Mouse (Mus musculus) cortical plate, adult 2 months (tissue): ENCODE results near the gene Cfap299. TPM values are rescaled to one million over a fixed set of nuclear protein-coding genes. Genes with fewer than 3 reads are reported as not detected.

ENCODE experiments used
- H3K27ac ChIP-seq: fragments of 200-500 bp; 2 replicates; pipeline ENCODE4 v1.5.1; 2012; ENCODE audit warnings: low read length, control low read depth, inconsistent platforms; ENCODE audit not compliant: insufficient read depth
- H3K4me1 ChIP-seq: fragments of 200-500 bp; 2 replicates; pipeline ENCODE4 v1.6.1; 2011; ENCODE audit warnings: low read length; ENCODE audit not compliant: control insufficient read depth, insufficient read depth
- H3K4me3 ChIP-seq: fragments of 200-500 bp; 2 replicates; pipeline ENCODE4 v1.5.1; 2011; ENCODE audit warnings: mild to moderate bottlenecking, low read length, control low read depth; ENCODE audit not compliant: insufficient read depth
- CTCF ChIP-seq: fragments of 200-500 bp; IDR thresholded peaks from 2 replicates; pipeline ENCODE4 v1.5.1; 2011; ENCODE audit warnings: mild to moderate bottlenecking, control low read depth, low read length; ENCODE audit not compliant: insufficient read depth; ENCODE audit errors: extremely low read depth
- POLR2A ChIP-seq: fragments of 200-500 bp; IDR thresholded peaks from 2 replicates; pipeline ENCODE4 v1.6.1; 2011; ENCODE audit warnings: mild to moderate bottlenecking, low read length, control low read depth; ENCODE audit not compliant: insufficient read depth; ENCODE audit errors: extremely low read depth
- polyA plus RNA-seq: library from polyadenylated mRNA; depleted of rRNA; stranded (reverse); fragments of >200 nt; gene quantifications from 2 replicates; pipeline ENCODE4 v1.2.3, GENCODE M21; 2012; rRNA removed

Cfap299 gene
- polyA plus RNA-seq, result 0.69 and 0.70 TPM in 2 replicates

DNA sequence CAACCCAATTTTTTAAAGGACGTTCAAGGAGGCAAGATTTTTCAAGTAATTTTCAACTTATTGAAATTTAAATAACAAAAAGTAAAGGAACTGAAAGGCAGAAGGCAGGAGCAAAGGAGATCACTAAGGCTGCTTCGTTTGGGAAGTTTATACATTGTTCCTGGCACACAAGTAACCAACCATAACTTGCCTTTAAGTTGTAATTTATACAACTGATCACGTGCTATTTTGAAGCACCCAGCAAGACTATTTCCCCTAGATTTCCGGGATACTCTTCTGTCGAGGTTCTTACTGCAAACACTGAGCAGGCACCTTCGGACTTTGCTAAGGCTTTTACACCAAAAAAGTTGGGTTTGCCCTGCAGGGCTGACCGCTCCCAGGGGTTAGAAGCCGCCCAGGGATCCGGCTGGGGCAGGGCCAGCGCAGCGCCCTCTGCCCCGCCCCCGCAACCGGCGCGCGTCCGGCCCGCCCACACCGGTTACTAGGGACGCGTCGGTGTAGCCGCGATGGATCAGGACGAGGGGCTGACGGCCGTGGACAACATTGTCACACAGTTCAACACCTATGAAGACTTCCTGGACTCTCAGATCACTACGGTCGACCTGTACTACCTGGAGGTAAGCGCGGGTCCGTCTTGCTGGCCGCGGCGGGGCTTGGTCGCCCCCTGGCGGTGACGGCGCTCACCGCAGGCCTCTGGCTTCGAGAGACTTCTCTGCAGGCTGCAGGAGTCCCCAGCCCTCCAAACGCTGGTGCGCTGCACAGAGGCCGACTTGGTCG, at the start of gene Cfap299:
Cfap299 (plus strand) TSS at position 457 of the 777 bp plus-strand sequence.
- peak; percentile 72 for TF ChIP-seq CTCF
- no peak for TF ChIP-seq POLR2A
- H3K27ac ChIP-seq, result no peak within 1 kb of the TSS
- peak within 1 kb of the TSS; percentile 50 for H3K4me3 ChIP-seq
- no peaks in the 10 kb centered on the region for H3K4me1 ChIP-seq

DNA sequence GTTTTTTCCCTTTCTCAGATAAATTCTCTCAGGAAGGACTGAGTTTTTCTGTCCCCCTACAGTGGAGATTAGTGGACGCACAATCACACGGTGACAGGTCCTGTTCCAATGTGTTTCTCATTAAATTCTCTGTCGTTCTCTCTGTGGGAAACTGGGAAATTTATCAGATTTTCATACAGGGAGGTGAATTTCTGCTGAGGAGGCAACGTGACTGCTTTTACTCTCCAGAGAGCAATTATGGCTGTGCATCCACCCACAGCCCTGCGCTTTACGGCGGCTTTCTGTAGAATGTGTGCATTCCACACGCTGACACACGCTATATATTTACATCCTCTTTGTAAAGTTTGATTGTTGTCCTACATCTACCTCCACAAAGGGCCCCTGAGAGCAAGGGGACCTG, 47.1 kb upstream of the Cfap299 start:
- Histone ChIP-seq H3K27ac (no peak overlapping the region), H3K4me1 (no peaks in the 10 kb centered on the region), H3K4me3 (no peak overlapping the region)
- TF ChIP-seq POLR2A, result no peak

DNA sequence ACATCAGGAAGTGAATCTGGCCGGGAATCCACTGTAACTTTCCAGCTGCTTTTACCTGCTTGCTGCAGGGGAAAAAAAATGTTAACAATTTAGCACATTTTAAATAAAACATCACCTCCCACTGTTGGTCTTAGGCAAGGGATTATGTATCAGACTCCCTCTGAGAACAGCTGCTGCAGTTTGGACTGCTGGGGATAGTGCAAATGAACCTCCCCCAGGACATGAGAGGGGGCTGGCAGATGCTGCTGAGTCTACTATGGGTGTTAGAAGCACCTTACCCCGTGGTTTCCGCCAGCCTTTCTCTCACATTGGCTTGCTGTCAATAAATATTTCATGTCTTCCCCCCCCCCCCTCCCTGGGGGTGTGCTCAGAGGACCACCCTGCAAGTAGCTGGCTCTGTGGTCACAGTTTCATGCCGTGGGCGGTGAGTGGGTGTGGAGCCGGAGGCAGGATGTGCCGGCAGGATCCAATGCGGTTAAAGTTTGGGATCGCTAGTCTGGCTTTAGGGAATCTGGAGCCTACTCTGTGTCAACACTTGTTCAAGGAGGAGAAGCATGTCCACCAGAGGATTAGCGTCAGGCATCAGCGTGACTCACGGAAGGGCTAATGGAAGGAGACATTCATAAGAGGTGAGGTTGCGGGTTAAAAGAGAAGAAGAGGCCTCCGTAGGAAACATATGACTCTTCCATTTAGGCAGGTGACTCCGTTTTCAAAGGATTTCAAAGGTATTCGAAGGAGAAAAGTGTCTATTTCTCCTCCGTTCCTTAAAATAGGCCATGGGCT, 45.2 kb upstream of the Cfap299 start:
- no peaks in the 10 kb centered on the region for H3K4me1 ChIP-seq
- H3K4me3 ChIP-seq, result no peak overlapping the region
- H3K27ac ChIP-seq, result no peak overlapping the region
- TF ChIP-seq POLR2A (no peak), CTCF (no peak)

DNA sequence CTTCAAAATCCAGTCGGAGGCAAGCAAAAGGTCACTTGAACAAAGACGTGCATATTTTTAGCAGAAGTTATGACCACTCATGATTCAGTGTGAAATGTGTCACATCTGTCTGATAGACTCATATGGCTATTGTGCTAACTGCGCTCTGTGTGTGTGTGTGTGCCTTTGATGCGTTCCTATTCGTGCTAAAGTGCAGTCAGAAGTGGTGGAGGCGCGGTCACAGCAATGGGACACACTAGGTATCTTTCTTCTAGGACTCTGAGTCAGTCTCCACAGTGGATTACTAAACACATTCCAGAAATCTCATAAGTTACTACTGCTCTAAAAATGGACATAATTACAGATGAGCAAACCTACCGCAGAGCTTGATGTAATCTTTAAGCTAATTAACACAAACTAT, 38.5 kb upstream of the Cfap299 start:
- TF ChIP-seq CTCF, result no peak
- TF ChIP-seq POLR2A, result no peak

DNA sequence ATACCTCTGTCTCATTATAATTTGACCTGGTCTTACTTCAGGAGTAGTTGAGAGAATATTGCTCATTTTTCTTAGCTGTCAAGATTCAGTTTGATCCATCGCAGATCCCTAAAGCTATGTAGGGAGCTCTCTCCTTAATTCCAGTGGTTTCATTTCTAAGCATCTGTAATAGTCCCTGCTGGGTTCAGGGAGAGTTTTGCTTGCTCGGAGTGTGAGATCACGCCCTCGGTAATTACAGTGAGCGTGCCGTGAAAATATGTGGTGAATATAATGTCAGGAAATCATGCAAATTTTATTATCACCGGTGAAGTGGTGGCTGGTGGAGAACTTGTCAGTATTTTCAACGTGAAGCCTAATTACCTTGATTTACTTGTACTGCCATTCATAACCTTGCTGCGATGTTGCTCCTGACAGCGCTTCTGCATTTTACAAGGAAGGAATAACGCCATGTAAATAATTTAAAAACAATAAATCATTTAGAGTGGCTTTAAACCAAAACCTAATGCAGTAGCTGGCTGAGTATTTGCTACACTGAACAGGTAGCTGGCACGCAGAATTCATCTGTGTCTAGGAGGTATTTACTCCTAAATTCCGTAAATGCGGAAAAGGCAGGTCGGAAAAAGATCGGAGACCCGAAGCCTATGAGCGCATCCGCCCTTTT, 36.6 kb upstream of the Cfap299 start:
- Histone ChIP-seq H3K4me3 (no peak overlapping the region), H3K27ac (no peak overlapping the region), H3K4me1 (no peaks in the 10 kb centered on the region)
- no peak for TF ChIP-seq POLR2A
- TF ChIP-seq CTCF, result no peak

More for the DNA sequence above, 38.5 kb upstream of the Cfap299 start:
- no peak overlapping the region for H3K4me3 ChIP-seq
- no peak overlapping the region for H3K27ac ChIP-seq
- H3K4me1 ChIP-seq, result no peaks in the 10 kb centered on the region

DNA sequence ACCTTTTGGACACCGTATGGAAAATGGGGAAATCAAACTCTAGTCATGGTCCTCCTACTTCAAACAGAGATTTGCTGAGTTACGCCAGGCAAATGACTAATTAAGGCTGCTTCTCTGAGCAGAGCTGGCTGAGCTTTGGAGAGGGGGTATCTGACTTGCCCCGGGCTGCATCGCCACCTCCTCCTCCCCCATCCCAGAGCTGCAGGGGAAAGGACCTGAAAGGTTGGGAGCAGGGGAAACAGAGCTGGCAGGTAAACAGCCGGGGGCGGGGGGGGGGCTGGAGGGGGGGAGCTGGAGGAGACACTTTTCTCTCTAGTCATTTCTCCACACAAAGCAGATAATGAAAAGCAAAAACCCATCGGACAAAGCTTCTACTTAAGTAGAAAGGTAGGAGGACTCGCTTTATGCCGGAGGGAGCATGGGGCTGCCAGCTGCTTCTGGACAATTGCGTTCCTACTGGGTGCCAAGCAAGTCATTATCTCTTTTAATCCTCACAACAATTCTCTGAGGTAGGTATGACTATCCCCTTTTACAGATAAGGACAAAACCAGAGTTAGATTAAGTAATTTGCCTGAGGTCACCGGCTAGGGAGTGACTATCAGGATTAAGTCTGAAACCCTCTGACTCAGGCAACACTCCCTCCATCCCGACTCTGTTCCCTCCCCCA, 35.9 kb upstream of the Cfap299 start:
- TF ChIP-seq POLR2A (no peak), CTCF (no peak)
- Histone ChIP-seq H3K27ac (no peak overlapping the region), H3K4me3 (no peak overlapping the region), H3K4me1 (no peaks in the 10 kb centered on the region)

DNA sequence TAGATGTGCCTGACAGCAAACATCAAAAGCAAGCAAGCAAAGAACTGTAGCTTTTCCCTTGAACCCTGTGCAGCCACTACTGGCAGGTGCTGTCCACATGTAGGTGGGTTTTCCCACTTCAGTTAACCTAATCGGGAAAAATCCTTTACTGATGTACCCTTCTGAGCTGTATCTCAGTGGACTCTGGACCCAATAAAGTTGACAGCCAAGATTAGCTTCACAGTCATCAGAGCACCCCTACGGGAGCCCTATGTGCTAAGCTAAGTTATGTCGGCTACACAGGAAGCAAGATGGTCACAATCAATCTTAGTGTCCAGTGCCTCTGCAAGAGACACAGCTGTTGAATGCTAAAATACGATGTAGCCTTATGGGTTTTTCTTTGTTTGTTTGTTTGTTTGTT, 29.0 kb upstream of the Cfap299 start:
- no peak overlapping the region for H3K4me3 ChIP-seq
- H3K27ac ChIP-seq, result no peak overlapping the region
- TF ChIP-seq POLR2A (no peak), CTCF (no peak)
- H3K4me1 ChIP-seq, result no peaks in the 10 kb centered on the region

DNA sequence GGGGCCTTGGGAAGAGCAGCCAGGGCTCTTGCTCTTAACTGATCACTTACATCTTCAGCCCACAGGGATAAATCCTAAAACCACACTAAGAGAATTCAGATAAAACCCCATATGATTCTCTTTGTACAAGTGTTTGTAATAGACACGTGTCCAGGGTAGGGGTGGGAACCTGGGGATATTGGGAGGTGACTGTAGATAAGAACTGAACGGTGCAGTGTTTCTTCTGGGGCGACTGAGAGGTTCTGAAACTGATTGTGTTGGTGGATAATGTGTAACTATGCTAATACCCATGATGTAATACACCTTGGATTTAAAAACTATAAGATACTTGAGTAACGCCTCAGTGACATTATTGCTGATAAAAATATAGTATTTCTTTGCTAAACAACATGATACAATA, 23.4 kb upstream of the Cfap299 start:
- H3K4me3 ChIP-seq, result no peak overlapping the region
- no peak overlapping the region for H3K27ac ChIP-seq
- no peaks in the 10 kb centered on the region for H3K4me1 ChIP-seq
- TF ChIP-seq POLR2A (no peak), CTCF (no peak)

DNA sequence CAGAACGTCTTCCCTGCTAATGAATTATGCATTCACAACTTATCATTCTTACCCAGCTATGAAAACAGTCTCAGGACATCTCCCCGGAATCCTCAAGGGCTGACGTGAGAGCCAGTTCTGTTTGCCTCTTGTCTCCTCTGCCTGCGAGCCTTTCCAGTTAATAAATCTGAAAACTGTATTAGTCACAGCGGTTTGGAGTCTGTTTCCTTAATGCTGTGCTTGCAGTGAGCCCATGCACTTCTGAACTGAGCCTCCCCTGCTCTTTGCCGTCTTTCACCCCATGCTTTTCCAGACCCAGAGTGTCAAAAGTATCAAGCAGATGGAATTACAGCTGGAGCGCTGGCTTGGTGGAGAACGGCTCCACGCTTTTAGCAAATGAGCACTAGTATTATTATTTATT, 22.6 kb upstream of the Cfap299 start:
- no peak overlapping the region for H3K27ac ChIP-seq
- H3K4me1 ChIP-seq, result no peaks in the 10 kb centered on the region
- TF ChIP-seq CTCF, result no peak
- TF ChIP-seq POLR2A, result no peak
- no peak overlapping the region for H3K4me3 ChIP-seq
